Mouse (Mus musculus): ENCODE measurements around the gene Thra.
A peak's percentile ranks its signal among the peaks of the same experiment; 100 is the strongest.

Gene Thra

GRCm38 (mm10) chr11:98744456-98745019 is 4.1 kb downstream of the Thra start:
- DNase-seq (ENCODE audit: extremely low spot score, low read depth, low spot score): no peak

- DNase-seq (ENCODE audit: extremely low spot score, low read depth, low spot score): no peak
Observed at GRCm38 (mm10) chr11:98745932-98746853, 5.8 kb downstream of the Thra start.

GRCm38 (mm10) chr11:98746855-98747693 is 6.6 kb downstream of the Thra start:
- no peak for DNase-seq (ENCODE audit: extremely low spot score, low read depth, low spot score)

GRCm38 (mm10) chr11:98747804-98748505 is 7.5 kb downstream of the Thra start:
- no peak for DNase-seq (ENCODE audit: extremely low spot score, low read depth, low spot score)

- no peak for DNase-seq (ENCODE audit: extremely low spot score, low read depth, low spot score)
Observed at GRCm38 (mm10) chr11:98748506-98749416, 8.3 kb downstream of the Thra start.

- DNase-seq (ENCODE audit: extremely low spot score, low read depth, low spot score): no peak
Observed at GRCm38 (mm10) chr11:98749716-98750115, 9.3 kb downstream of the Thra start.

GRCm38 (mm10) chr11:98750351-98751201 is 10.1 kb downstream of the Thra start:
- DNase-seq (ENCODE audit: extremely low spot score, low read depth, low spot score): no peak

- no peak for DNase-seq (ENCODE audit: extremely low spot score, low read depth, low spot score)
Observed at GRCm38 (mm10) chr11:98751221-98751782, 10.9 kb downstream of the Thra start.

- DNase-seq (ENCODE audit: extremely low spot score, low read depth, low spot score): no peak
Observed at GRCm38 (mm10) chr11:98752562-98753140, 12.2 kb downstream of the Thra start.

GRCm38 (mm10) chr11:98753264-98753663 is 12.8 kb downstream of the Thra start:
- DNase-seq (ENCODE audit: extremely low spot score, low read depth, low spot score): no peak

- no peak for DNase-seq (ENCODE audit: extremely low spot score, low read depth, low spot score)
Observed at GRCm38 (mm10) chr11:98754151-98754620, 13.7 kb downstream of the Thra start.

GRCm38 (mm10) chr11:98754621-98755181 is 14.3 kb downstream of the Thra start:
- peak; percentile 61 for DNase-seq (ENCODE audit: extremely low spot score, low read depth, low spot score)

GRCm38 (mm10) chr11:98755726-98756380 is 15.4 kb downstream of the Thra start:
- DNase-seq (ENCODE audit: extremely low spot score, low read depth, low spot score): no peak

- DNase-seq (ENCODE audit: extremely low spot score, low read depth, low spot score): no peak
Observed at GRCm38 (mm10) chr11:98756711-98757110, 16.3 kb downstream of the Thra start.

GRCm38 (mm10) chr11:98761939-98762338 is 21.5 kb downstream of the Thra start:
- DNase-seq (ENCODE audit: extremely low spot score, low read depth, low spot score): no peak

GRCm38 (mm10) chr11:98762756-98763501 is 22.5 kb downstream of the Thra start:
- no peak for DNase-seq (ENCODE audit: extremely low spot score, low read depth, low spot score)

GRCm38 (mm10) chr11:98763502-98763861 is 23.0 kb downstream of the Thra start:
- DNase-seq (ENCODE audit: extremely low spot score, low read depth, low spot score): no peak

Data from hindlimb bud, embryonic 11.5 days (tissue).